Mouse (Mus musculus) neural tube, embryonic 10.5 days (tissue): ENCODE data around the gene Dcaf1.
A peak's percentile ranks its signal among the peaks of the same experiment; 100 is the strongest.

Experiments used
- DNase-seq: peaks from one replicate; pipeline ENCODE4 v3.0.0-alpha.2; 2017; ENCODE audit warnings: low spot score; ENCODE audit errors: extremely low spot score

Dcaf1 gene

DNA sequence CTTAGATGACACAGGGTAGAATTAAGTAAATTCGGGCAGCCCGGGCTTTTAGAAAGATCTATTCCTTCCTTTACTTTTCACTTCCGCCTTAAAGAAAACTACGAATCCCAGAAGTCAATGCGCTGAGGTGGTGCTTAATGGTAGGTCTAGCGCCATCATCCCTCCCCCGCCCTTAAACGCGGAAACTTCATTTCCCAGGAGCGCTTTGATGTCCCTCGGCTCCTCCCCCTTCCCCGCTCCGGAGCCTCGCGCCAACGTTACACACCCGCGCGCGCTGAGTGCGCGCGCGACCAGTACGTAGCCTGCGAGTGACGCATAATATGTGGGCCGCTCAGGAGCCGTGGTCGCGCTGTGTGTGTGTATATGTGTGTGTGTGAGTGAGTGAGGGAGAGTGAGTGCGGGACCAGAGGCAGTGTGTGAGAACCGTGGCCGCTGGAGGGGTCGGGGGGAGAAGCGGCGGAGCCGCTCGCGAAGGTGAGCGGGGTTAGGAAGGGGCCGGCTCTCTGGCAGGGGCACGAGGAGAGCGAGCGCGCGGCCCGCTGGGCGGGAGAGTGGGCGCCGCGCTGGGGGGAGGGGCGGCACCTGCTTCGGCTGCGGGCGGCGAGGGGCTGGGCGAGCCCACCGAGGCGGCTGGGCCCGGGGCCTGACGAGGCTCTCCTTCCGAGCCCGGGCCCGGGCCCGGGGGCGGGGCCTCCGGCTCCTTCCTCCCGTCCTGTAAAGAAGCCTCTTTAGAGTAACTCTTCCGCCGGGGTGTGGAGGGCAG is at the start of gene Dcaf1:
Gene Dcaf1 (plus strand): TSS at position 257 of the 763 bp plus-strand sequence.
- DNase-seq = peak; percentile 93

DNA sequence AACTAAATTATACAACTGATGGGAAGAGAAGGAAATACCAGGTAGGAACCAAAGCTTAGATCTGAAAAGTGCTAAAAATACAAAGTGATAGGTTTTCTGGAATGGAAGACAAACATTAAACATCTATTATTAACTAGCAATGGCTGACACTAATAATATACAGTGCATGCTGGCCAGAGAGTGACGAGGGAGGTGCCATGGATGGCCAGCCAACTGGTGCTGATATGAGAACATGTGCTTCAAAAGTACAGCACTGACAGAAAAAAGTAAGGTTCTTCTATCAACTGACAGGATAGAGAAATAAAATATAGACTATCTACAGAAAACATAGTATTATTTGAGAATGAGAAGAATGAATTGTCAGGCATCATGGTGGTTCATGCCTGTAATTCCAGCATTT is 45.6 kb upstream of the Dcaf1 start:
- DNase-seq = no peak

DNA sequence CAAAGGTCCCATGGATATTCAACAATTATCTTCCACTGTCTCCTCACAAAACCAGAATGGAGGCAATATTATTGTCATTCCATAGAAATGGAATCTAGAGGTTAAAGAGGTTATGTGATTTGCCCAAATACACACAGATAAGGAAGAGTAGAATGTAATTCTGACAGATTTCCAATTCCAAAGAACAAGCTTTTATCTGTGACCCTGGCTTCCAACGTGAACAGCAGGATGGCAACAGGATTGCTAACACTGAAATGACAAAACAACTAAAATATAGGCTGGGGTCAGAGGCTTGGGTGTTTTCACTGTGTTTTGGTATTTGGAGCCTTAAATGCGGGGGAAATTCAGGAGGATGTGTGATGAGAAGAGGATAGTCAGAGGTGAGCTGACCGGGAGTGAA is 44.3 kb upstream of the Dcaf1 start:
- DNase-seq = no peak

DNA sequence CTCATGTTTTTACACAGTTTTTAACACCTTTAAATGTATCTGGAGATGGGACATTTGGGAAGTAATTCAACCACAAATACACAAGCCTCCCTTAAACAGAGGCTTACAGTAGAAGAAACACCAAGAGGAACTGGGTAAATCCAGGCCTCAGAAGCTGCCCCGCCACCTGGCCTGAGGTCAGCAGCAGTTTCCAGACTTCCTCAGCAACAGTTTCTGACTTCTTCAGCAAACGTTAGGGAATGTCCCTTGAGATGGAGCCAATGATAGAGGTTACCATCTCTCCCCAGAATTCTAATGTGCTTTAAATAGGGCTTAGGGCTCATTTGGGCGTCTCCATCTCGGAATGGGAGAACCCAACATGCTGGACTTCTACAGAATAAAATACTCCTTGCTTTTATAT is 43.4 kb upstream of the Dcaf1 start:
- no peak for DNase-seq

DNA sequence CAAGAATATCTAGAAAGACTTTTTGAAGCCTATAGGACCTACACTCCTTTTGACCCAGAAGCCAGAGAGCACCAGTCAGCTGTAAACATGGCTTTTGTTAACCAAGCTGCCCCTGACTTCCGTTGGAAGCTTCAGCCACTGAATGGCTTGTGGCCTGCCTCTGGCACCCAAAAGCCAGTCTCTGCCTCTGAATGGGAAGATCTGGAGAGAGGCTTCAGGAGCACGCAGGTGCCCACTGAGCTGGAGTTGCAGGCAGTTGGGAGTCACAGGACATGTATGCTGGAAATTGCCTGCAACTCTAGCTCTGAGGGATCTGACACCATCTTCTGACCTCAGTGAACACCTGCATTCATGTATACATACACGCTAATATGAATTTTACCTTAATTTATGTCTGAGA is 41.6 kb upstream of the Dcaf1 start:
- DNase-seq = no peak

DNA sequence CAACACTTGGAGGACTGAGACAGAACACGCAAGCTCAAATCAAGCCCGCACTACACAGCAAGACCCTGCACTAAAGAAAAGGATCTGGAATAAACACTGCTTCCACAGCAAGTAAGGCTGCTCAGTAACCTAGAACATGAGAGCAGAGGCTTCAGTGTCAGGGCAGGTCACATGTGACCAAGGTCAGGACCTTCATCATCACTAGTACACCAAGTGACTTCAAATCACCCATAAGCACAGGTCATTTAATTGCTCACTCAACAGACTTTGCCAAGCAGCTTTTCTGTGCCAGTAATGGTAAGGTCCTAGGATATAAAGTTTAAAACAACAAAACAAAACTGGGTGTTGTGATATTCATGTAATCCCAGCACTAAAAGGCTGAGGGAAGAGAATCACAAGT is 38.1 kb upstream of the Dcaf1 start:
- DNase-seq = no peak

DNA sequence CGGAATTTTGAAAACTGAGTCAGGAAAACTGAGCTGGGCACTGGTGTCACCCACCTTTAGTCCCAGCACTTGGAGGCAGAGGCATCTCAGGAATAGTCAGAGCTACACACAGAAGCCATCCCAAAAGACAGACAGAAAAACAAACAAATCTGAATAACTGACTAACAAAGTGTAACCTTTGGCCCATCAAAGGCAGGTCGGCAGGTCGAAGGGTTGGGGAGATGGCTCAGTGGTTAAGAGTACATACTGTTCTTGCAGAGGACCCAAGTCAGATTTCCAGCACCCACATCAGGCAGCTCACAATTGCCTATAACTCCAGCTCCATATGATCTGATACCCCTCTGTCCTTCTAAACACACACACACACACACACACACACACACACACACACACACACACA is 36.5 kb upstream of the Dcaf1 start:
- no peak for DNase-seq

DNA sequence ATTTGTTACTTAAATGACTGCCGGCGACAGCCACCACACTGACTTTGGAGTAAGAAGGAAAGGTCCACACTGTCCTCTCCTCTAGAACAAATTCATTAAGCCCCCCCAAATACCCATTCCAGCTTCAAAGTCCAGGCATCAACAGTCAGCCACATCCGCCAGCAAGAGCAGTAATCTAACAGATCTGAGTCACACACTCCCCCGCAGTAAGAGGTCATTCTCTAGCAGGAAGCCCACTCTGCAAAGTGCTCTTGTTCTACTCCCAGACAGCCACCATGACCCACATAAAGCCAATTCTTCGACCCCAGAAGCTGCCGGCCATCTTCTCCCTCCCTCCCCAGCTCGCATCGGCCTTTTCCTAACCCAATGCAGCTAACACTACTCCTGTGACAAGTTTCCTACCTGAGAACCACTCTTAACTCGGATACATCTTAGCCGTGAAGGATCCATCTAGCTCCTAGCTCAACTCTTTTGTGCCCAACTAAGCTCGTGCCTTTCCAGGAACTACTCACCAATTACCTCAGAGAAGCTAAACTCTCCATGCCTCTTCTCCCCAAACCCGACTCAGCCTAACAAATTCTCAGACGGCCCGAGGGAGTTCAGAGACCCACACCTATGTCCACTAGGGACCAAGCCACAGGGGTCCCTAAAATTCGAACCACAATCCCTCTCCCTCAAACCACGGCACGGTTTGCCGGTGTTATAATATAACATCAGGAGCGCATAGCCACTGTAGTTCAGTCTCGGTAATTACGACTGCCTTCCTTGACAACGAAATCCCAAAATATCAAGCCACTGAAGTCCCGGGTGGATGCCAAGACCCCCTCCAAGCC is 33.5 kb upstream of the Dcaf1 start:
- peak; percentile 42 for DNase-seq

DNA sequence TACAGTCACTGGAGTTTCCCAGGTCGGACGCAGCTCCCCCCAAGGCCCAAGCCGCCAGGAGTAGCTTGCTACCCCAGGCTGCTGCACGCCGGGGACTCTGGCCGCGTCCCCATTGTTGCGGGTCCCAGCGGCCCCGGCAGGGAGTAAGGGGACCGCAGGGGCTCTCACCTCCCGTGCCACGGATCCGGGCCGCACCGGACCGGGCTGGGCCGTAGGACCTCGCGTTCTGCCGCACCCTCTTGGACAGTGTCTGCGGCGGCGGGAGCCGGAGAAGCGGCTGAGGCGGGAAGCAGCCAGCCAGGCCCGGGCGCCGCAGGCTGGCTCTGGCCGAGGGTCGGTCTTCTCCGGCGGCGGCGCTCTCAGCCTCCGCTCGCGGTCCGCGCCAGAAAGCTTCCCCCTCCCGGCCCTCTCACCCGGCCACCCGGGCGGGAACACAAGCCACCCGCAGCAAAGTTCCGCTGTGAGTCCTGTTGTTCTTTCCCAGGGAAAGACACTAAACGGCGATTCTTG is 32.8 kb upstream of the Dcaf1 start, which contains the start of gene Rad54l2:
Gene Rad54l2 (minus strand): TSS at position 383 of the 510 bp plus-strand sequence.
- DNase-seq = peak; percentile 89

DNA sequence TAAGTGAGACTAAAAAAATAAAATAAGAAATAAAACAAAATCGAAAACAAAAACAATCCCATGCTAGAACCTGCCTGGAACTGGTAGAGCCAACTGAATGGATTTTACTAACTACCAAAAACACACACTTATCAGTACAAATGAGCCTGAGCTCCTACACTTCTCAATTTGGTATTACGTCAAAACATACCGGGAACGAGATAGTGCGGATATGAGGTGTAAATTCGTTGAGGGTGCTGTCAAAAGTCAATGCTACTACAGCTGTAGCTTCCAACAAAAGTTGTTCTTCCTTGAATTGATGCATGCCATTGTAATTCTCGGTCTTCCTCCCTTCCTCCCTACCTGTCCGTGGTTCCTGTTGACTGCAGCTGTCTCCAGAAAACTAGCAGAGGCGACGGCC is 32.3 kb upstream of the Dcaf1 start:
- peak; percentile 15 for DNase-seq

DNA sequence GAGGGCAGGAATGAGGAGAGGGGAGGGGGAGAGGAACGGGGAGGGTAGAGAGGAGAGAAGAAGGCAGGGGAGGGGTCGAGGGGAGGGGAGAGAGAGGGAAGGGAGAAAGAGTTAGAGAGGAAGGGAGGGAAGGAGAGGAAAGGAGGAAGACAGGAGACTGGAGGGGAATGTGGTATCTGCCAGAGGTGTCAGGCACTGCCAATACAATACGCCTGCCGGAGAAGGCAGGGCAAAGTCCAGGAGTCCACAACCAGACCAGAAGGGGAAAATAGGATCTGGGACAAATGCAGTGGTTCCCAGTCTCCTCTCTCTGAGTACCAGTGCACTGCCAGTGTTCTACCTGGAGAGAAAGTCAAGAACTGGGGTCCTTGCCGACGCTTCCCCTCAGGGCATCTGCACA is 30.8 kb upstream of the Dcaf1 start:
- DNase-seq = no peak

DNA sequence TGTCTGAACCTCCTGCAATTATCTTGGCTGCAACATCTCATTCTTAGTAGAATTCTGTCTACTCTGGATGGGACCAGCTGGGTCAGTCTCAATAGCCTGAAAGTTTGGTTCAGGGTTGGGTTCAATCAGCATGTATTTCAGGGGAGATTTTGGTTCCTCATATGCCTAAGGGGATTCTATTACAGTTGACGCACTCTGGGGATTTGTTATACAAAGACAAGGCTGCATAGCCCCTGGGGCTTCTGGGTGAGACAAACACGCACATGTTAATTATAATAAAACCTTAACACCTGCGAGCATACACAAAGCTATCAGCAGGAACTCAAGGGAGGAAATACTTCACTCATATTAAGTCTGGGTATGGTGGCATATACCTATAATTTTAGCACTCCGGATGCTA is 15.2 kb upstream of the Dcaf1 start:
- DNase-seq = no peak

DNA sequence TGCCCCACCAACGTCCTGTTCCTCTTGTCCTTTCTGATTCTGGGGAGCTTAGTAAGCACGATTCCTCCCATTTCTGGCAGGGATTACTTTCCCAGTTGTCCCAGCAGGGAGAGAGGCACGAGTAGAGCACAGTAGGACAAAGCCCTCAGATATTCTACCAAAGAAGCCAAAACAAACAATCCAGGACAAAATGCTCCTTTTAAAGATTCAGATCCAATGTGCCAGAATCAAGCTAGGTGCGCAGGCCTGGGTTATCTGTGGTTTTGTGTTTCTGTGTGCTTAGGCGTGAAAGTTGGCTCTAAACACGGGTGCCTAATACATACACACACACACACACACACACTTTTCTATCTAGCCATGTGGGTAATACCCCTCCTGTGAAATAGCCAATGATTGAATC is 3.5 kb upstream of the Dcaf1 start:
- DNase-seq = no peak

DNA sequence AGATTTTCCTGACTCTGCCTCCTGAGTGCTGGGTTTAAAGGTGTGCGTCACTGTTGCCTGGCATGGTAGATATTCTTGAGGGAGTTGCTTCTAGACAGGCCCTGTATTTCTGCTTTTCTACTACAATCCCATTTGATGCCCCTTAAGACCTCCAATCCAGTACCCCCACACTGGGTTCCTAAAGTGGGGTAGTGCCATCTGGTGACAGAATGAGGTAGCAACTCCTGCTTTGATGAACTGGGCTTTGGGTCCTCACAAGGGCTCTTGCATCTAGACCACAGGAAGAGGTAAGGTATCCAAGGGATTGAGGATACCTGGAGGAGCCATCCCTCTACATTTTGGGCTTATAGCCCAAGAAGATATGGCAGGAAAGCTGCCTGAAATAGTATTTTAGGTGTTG is 2.5 kb upstream of the Dcaf1 start:
- no peak for DNase-seq

DNA sequence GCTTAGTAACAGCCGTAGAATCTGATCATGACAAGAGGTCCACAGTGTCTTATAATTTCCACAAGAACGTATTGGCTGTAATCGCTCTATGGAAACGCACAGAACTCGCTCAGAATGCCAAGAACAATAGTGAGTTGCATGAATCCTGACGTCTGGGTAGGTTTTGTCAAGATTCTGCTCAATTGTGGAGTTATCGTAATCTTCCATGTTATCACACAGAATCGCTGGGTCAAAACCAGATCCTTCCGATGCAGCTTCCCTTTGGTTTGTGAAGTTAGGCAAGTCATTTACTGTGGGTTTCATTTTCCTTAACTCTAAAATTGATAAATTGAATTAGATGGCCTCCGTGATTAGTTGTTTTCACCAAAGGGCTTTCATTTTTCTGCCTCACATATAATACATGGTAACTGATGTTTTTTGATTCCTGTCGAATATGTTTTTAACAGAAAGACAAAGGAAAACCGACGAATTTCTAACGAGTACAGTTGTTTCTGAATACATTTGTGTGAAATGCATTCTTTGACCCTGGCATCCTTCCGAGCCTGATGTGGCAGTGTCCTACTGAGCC is 540 bp upstream of the Dcaf1 start:
- no peak for DNase-seq

DNA sequence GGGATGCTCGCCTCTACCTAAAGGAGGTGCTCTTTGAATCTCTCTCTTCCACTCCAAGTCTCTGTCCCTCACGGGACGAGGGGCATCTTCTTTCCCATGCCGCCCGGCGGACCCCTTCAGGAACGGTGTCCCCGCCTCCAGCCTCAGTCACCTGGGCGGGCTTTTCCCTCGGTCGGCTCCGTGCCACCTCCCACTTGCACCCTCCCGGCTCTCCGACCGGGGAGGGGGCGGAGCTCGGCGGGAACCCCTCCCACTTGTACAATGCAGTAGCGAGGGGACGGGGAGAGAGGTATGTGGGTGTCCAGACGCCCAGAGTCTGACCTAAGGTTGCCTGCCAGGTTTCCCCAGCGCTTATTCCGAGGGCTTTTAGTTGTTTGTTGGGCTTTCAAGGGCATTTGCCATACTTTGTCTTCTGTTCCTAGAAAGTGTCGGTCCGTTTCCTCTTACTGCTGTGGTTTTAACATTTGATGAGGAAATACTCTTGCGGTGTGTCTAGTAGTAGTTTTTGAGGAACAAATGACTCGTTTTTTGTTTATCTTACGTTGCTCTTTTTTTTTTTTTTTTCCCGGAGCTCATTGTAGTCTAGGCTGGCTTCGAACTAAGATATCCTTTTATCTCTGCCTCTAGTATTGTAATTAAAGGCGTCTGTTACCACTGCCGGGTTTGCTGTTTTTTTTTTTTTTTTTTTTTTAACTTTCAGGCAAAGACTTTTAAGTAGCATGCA is 869 bp downstream of the Dcaf1 start:
- DNase-seq = peak; percentile 86

DNA sequence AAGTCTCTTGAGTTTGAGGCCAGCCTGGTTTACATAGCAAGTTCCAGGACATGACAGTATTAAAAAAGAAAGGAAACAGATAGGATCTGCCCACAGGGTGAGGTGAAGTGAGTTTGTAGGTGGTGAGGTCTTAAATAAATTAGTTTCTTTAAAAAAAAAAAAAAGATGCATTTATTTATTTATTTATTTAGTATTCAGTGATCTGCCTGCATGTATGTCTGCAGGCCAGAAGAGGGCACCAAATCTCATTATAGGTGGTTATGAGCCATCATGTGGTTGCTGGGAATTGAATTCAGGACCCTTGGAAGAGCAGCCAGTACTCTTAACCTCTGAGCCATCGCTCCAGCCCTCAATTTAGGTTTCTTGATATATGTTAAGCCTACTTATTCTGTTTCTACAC is 18.9 kb downstream of the Dcaf1 start:
- DNase-seq = no peak

DNA sequence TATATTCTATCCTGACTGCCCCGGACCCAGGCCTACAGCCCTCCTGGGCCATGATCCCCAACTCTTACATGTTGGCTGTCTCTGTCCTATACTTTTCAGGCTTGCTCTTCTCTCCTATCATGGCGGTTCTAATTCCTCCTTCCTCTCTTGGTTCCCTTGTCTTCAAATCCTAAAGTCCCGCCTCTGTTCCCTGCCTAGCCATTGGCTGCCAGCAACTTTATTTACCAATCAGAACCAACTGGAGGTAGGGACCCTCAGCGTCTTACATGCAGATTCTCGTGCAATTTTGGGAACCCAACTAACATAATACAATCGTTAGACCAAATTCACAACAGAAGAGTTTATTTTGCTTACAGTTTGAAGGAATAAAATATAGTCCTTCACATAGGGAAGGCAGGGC is 21.1 kb downstream of the Dcaf1 start:
- no peak for DNase-seq

DNA sequence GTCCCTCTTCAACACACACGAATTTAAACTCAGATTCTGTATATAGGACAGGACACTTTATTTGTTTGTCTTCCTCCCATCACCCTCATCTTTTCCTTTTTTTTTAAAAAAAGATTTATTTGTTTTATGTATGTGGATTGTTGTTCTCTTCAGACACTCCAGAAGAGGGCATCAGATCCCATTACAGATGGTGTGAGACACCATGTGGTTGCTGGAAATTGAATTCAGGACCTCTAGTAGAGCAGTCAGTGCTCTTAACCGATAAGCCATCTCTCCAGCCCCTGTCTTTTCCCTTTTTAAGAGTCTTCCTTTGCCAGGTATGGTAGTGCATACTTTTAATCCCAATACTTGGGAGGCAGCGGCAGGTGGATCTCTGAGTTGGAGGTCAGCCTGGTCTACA is 35.0 kb downstream of the Dcaf1 start:
- no peak for DNase-seq

DNA sequence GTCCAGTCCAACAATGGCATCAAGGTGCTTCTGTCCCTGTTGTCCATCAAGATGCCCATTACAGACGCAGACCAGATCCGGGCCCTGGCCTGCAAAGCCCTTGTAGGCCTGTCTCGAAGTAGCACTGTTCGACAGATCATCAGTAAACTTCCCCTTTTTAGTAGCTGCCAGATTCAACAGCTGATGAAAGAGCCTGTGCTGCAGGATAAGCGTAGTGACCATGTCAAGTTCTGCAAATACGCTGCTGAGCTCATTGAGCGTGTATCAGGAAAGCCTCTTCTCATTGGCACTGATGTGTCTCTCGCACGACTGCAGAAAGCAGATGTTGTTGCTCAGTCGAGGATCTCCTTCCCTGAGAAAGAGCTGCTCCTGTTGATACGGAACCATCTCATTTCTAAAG is 36.4 kb downstream of the Dcaf1 start:
- DNase-seq = no peak

DNA sequence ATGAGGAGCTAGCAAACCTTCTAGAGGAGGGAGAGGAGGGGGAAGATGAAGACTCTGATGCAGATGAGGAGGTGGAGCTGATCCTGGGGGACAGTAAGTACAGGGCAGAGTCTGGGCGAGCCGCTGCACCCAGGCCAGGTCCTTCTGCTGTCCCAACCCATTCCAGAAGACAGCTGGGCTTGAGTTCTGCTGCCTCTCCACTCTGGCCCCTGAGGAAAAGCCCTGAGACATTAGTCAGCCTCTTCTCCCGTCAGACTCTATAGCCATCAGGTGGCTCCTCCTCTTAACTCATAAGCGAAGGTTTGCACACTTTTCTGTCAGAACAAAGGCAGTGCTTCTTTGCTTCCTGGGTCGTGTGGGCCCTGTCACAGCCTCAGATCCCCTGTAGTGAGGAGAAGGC is 52.5 kb downstream of the Dcaf1 start:
- no peak for DNase-seq

DNA sequence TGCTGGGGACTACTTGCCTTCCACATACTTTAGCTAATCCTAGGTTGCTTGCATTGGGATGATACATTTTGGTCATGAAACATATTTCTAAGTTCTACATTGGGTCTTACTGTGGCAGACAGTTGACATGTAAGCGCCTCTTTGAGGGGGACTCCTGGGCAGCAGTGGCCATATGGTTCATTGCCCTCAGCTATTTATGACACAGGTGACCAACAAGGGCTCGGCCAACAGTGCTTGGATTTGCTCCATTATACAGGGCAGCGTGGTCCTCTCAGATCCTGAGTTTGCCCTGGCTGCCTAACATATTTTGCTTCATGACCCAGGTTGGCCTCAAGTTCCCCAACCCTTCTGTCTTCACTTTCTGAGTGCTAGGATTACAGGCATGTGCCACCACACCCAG is 55.0 kb downstream of the Dcaf1 start:
- no peak for DNase-seq
